ENCODE assay signal across 7 mouse cellular contexts in genomic region chr16:4077384-4078061, GRCm38 (mm10). TPM values are rescaled to one million over a fixed set of nuclear protein-coding genes. Genes with fewer than 3 reads are reported as not detected.
A peak's percentile ranks its signal among the peaks of the same experiment; 100 is the strongest.
DNase-seq lines count a peak whose midpoint lies in the region; ATAC-seq lines count a peak whose summit lies in the region.

TSS of gene Trap1 (minus strand) at chr16:4077827.

- under 1% methylated on average over 56 of the region's 58 CpGs for WGBS in embryonic facial prominence, embryonic 11.5 days
- under 1% methylated on average over 58 of the region's 58 CpGs for WGBS in limb, embryonic 11.5 days
- under 1% methylated on average over 58 of the region's 58 CpGs for WGBS in midbrain, embryonic 14.5 days

- H3K9ac ChIP-seq in embryonic facial prominence, embryonic 11.5 days (replicated peaks; ENCODE audit: low read length) = peak within 1 kb of the TSS; percentile 91
- H3K9ac ChIP-seq in limb, embryonic 11.5 days (ENCODE audit: low read length) = peak within 1 kb of the TSS; percentile 81
- peak within 1 kb of the TSS; percentile 73 for H3K9ac ChIP-seq in midbrain, embryonic 14.5 days (replicated peaks; ENCODE audit: low read length)

- peak within 1 kb of the TSS; percentile 46 for H3K4me2 ChIP-seq in embryonic facial prominence, embryonic 11.5 days (ENCODE audit: low read depth, low read length)
- peak within 1 kb of the TSS; percentile 60 for H3K4me2 ChIP-seq in limb, embryonic 11.5 days (ENCODE audit: low read depth, severe bottlenecking)
- peak within 1 kb of the TSS; percentile 69 for H3K4me2 ChIP-seq in midbrain, embryonic 14.5 days (ENCODE audit: low read length)

- no peaks in the 10 kb centered on the region for H3K36me3 ChIP-seq in embryonic facial prominence, embryonic 11.5 days (replicated peaks; ENCODE audit: control insufficient read depth, insufficient read depth, low read depth, low read length)
- no peaks in the 10 kb centered on the region for H3K36me3 ChIP-seq in limb, embryonic 11.5 days (ENCODE audit: control insufficient read depth, insufficient read depth, low read length)
- H3K36me3 ChIP-seq in midbrain, embryonic 14.5 days (ENCODE audit: control insufficient read depth, insufficient read depth, low read length) = peaks cover 10% of the 10 kb centered on the region; the same call in 1 of the 2 replicates

- DNase-seq in adrenal gland, postnatal 14 days = peak; percentile 97
- DNase-seq in embryonic facial prominence, embryonic 11.5 days (ENCODE audit: low spot score) = peak; percentile 89
- peak; percentile 99 for DNase-seq in heart, adult 11 months
- peak; percentile 97 for DNase-seq in kidney, adult 18-20 months
- peak; percentile 95 for DNase-seq in limb, embryonic 11.5 days (ENCODE audit: low spot score)
- DNase-seq in midbrain, embryonic 14.5 days = peak; percentile 93
- peak; percentile 88 to 96 for DNase-seq in spleen, adult 18-20 months

- H3K4me3 ChIP-seq in embryonic facial prominence, embryonic 11.5 days (ENCODE audit: low read depth, low read length) = peak within 1 kb of the TSS; percentile 92
- H3K4me3 ChIP-seq in limb, embryonic 11.5 days (ENCODE audit: low read depth, low read length) = peak within 1 kb of the TSS; percentile 95
- H3K4me3 ChIP-seq in midbrain, embryonic 14.5 days (replicated peaks; ENCODE audit: low read depth, low read length) = peak within 1 kb of the TSS; percentile 81

- H3K9me3 ChIP-seq in embryonic facial prominence, embryonic 11.5 days (replicated peaks; ENCODE audit: control insufficient read depth, low read length) = no peaks in the 10 kb centered on the region
- no peaks in the 10 kb centered on the region for H3K9me3 ChIP-seq in limb, embryonic 11.5 days (ENCODE audit: control insufficient read depth, low read length)
- H3K9me3 ChIP-seq in midbrain, embryonic 14.5 days (ENCODE audit: control insufficient read depth, low read length) = no peaks in the 10 kb centered on the region

- H3K27me3 ChIP-seq in embryonic facial prominence, embryonic 11.5 days (ENCODE audit: control insufficient read depth, insufficient read depth, low read length) = no peaks in the 10 kb centered on the region
- H3K27me3 ChIP-seq in limb, embryonic 11.5 days (ENCODE audit: control insufficient read depth, insufficient read depth, low read length) = no peaks in the 10 kb centered on the region
- H3K27me3 ChIP-seq in midbrain, embryonic 14.5 days (ENCODE audit: control insufficient read depth, insufficient read depth, low read length) = no peaks in the 10 kb centered on the region

- H3K4me1 ChIP-seq in embryonic facial prominence, embryonic 11.5 days (ENCODE audit: control insufficient read depth, insufficient read depth, low read length) = no peaks in the 10 kb centered on the region
- H3K4me1 ChIP-seq in limb, embryonic 11.5 days (ENCODE audit: control insufficient read depth, insufficient read depth, low read length) = peaks cover 4% of the 10 kb centered on the region
- peaks cover 7% of the 10 kb centered on the region for H3K4me1 ChIP-seq in midbrain, embryonic 14.5 days (ENCODE audit: control insufficient read depth, insufficient read depth, low read length)

- H3K27ac ChIP-seq in embryonic facial prominence, embryonic 11.5 days (replicated peaks; ENCODE audit: low read depth, low read length) = peak within 1 kb of the TSS; percentile 76
- H3K27ac ChIP-seq in limb, embryonic 11.5 days (replicated peaks; ENCODE audit: low read depth, low read length) = peak within 1 kb of the TSS; percentile 65
- H3K27ac ChIP-seq in midbrain, embryonic 14.5 days (replicated peaks; ENCODE audit: low read depth, low read length) = peak within 1 kb of the TSS; percentile 84

- ATAC-seq in embryonic facial prominence, embryonic 11.5 days (replicated peaks; ENCODE audit: insufficient number of reproducible peaks, low FRiP score, low TSS enrichment, low read depth) = peak; percentile 95
- peak; percentile 92 for ATAC-seq in limb, embryonic 11.5 days (ENCODE audit: insufficient number of reproducible peaks, low FRiP score, low TSS enrichment, low read depth)
- ATAC-seq in midbrain, embryonic 14.5 days (ENCODE audit: low FRiP score, low TSS enrichment) = peak; percentile 96

RNA-seq across cellular contexts. Expression of gene Trap1, which starts in this region (rescaled TPM):
- 194 and 216 TPM in 2 replicates for total RNA-seq in adrenal gland, postnatal 14 days (2021)
- polyA plus RNA-seq in embryonic facial prominence, embryonic 11.5 days (2014; fragmentation: Nextera tagmentation; extraction: Ambion mirVana) = 92.4 and 98.8 TPM in 2 replicates
- 100 and 101 TPM in 2 replicates for polyA plus RNA-seq in limb, embryonic 11.5 days (2014; fragmentation: Nextera tagmentation; extraction: Ambion mirVana)
- polyA plus RNA-seq in midbrain, embryonic 14.5 days (2014; fragmentation: Nextera tagmentation; extraction: Ambion mirVana) = 47.0 and 49.2 TPM in 2 replicates

Comparison
In these comparisons a context has a peak if more than half of its experiments do, and no peak if none do; other contexts are left out.
1. Peak in every context shown above with its lines: DNase-seq, ATAC-seq, H3K4me3 ChIP-seq and H3K27ac ChIP-seq.